ENCODE assay signal across 16 mouse cellular contexts in genomic region chr9:85127107-85127506, GRCm38 (mm10).
DNase-seq lines count a peak whose midpoint lies in the region; ATAC-seq lines count a peak whose summit lies in the region.
"Had no signal": no experiment of that assay in that cellular context is flagged by ENCODE, and none has a peak within 500 bp of the region (broad histone marks: within the 10 kb centered on the region; RNA-seq: fewer than 3 reads in every experiment).

No protein-coding gene starts in this region.

- H3K9me3 ChIP-seq in kidney, embryonic 15.5 days (replicated peaks), result no peaks in the 10 kb centered on the region
- H3K9me3 ChIP-seq: limb, embryonic 15.5 days; midbrain, embryonic 12.5 days; neural tube, embryonic 15.5 days had no signal

- no peak overlapping the region for H3K27ac ChIP-seq in kidney, embryonic 15.5 days
- H3K27ac ChIP-seq: hindbrain, postnatal 0 days; limb, embryonic 15.5 days; midbrain, embryonic 12.5 days; neural tube, embryonic 15.5 days had no signal

- no peaks in the 10 kb centered on the region for H3K36me3 ChIP-seq in kidney, embryonic 15.5 days
- H3K36me3 ChIP-seq: limb, embryonic 15.5 days; midbrain, embryonic 12.5 days; neural tube, embryonic 15.5 days had no signal

- H3K4me1 ChIP-seq in kidney, embryonic 15.5 days, result no peaks in the 10 kb centered on the region
- H3K4me1 ChIP-seq: limb, embryonic 15.5 days; neural tube, embryonic 15.5 days had no signal

- H3K4me3 ChIP-seq in kidney, embryonic 15.5 days (replicated peaks), result no peak overlapping the region
- H3K4me3 ChIP-seq: limb, embryonic 15.5 days; midbrain, embryonic 12.5 days; neural tube, embryonic 15.5 days had no signal

- H3K27me3 ChIP-seq in kidney, embryonic 15.5 days, result no peaks in the 10 kb centered on the region
- H3K27me3 ChIP-seq: CH12.LX; limb, embryonic 15.5 days; midbrain, embryonic 12.5 days; neural tube, embryonic 15.5 days had no signal

- no peak; the same call in 1 of the 2 replicates for ATAC-seq in kidney, embryonic 15.5 days (replicated peaks; ENCODE audit: low FRiP score)
- ATAC-seq: hindbrain, postnatal 0 days had no signal

- peak; percentile 6 for DNase-seq in gastrocnemius, postnatal 14 days
- DNase-seq in gastrocnemius, adult 18-20 months (ENCODE audit: low spot score), result no peak
- DNase-seq in kidney, postnatal 14 days, result peak; percentile 14
- peak; percentile 4 for DNase-seq in 3T3-L1 (ENCODE audit: low read depth, low spot score)
- DNase-seq in lung, postnatal 14 days, result peak; percentile 25
- DNase-seq in adrenal gland, postnatal 10 days, result no peak
- no peak for DNase-seq in right cerebral cortex, postnatal 4 days
- DNase-seq: cerebellum, postnatal 10 days; gastrocnemius, postnatal 10 days; thymus, postnatal 25 days had no signal

- WGBS in kidney, embryonic 15.5 days, result 59% methylated on average over 4 of the region's 4 CpGs

- no peak overlapping the region for H3K4me2 ChIP-seq in kidney, embryonic 15.5 days
- H3K4me2 ChIP-seq: limb, embryonic 15.5 days; midbrain, embryonic 12.5 days; neural tube, embryonic 15.5 days had no signal

- no peak overlapping the region for H3K9ac ChIP-seq in kidney, embryonic 15.5 days
- H3K9ac ChIP-seq: limb, embryonic 15.5 days; midbrain, embryonic 12.5 days; neural tube, embryonic 15.5 days had no signal

- intact Hi-C loops in gastrocnemius, postnatal 14 days (cut with DNase I; ENCODE audit: low total_unique reads), result no loop called here

Comparison
In these comparisons a context has a peak if more than half of its experiments do, and no peak if none do; other contexts are left out.
1. DNase-seq: peak in gastrocnemius, postnatal 14 days (single experiment), kidney, postnatal 14 days (single experiment), 3T3-L1 (single experiment) and lung, postnatal 14 days (single experiment); none in gastrocnemius, adult 18-20 months (single experiment), adrenal gland, postnatal 10 days (single experiment) and right cerebral cortex, postnatal 4 days (single experiment).